Mouse (Mus musculus) stomach, postnatal 0 days (tissue): ENCODE measurements at regions not wholly inside any gene's neighbourhood (a gene's known extent, or its start where the extent isn't known, plus 50 kb on each side); places are given as distances from the start of the nearest gene placed in this dataset.

Experiments
- ATAC-seq: fragments of 200-750 bp; cut with Nextera tagmentation; 2 replicates; pipeline ENCODE4 v1.8.0; 2017; ENCODE audit not compliant: low FRiP score, low TSS enrichment
- DNase-seq: peaks from one replicate; pipeline ENCODE4 v3.0.0-alpha.2; 2016; ENCODE audit warnings: low spot score
- H3K27ac ChIP-seq: fragments of 300-500 bp; sonication (generic); replicated peaks from 2 replicates; pipeline ENCODE4 v1.5.1; 2014; ENCODE audit warnings: mild to moderate bottlenecking, control low read depth
- H3K27me3 ChIP-seq: fragments of 300-500 bp; sonication (generic); 2 replicates; pipeline ENCODE4 v1.6.1; 2014; ENCODE audit warnings: low read length; ENCODE audit not compliant: control insufficient read depth, insufficient read depth
- H3K36me3 ChIP-seq: fragments of 300-500 bp; sonication (generic); 2 replicates; pipeline ENCODE4 v1.6.1; 2014; ENCODE audit warnings: low read length, mixed read lengths; ENCODE audit not compliant: control insufficient read depth, insufficient read depth
- H3K4me1 ChIP-seq: fragments of 300-500 bp; sonication (generic); replicated peaks from 2 replicates; pipeline ENCODE4 v1.6.1; 2014; ENCODE audit warnings: antibody characterized with exemption; ENCODE audit not compliant: control insufficient read depth, insufficient read depth
- H3K4me2 ChIP-seq: fragments of 300-500 bp; sonication (generic); replicated peaks from 2 replicates; pipeline ENCODE4 v1.6.1; 2014; ENCODE audit warnings: low read depth, mild to moderate bottlenecking, control low read depth, moderate library complexity
- H3K4me3 ChIP-seq: fragments of 300-500 bp; sonication (generic); 2 replicates; pipeline ENCODE4 v1.5.1; 2014; ENCODE audit warnings: low read depth, low read length, control low read depth
- H3K9ac ChIP-seq: fragments of 300-500 bp; sonication (generic); 2 replicates; pipeline ENCODE4 v1.6.1; 2014; ENCODE audit warnings: mild to moderate bottlenecking, low read length, control low read depth, mixed read lengths
- H3K9me3 ChIP-seq: fragments of 300-500 bp; sonication (generic); 2 replicates; pipeline ENCODE4 v1.6.1; 2016; ENCODE audit warnings: low read length; ENCODE audit not compliant: control insufficient read depth
- CTCF ChIP-seq: IDR thresholded peaks from 2 replicates; pipeline ENCODE4 v1.5.1; 2016; ENCODE audit warnings: antibody characterized with exemption, low read depth, mild to moderate bottlenecking, moderate library complexity
- EP300 ChIP-seq: optimal IDR thresholded peaks from 2 replicates; pipeline ENCODE3; 2016; ENCODE audit warnings: antibody characterized with exemption
- WGBS: fragments of 180-500 bp; shearing (Covaris S2); extraction: QIAGEN DNeasy Blood & Tissue Kit; methylation state at CpG from one replicate; pipeline ENCODE4 v1.1.7; 2014; 5-methylcytosine and 5-hydroxymethylcytosine counted together

DNA sequence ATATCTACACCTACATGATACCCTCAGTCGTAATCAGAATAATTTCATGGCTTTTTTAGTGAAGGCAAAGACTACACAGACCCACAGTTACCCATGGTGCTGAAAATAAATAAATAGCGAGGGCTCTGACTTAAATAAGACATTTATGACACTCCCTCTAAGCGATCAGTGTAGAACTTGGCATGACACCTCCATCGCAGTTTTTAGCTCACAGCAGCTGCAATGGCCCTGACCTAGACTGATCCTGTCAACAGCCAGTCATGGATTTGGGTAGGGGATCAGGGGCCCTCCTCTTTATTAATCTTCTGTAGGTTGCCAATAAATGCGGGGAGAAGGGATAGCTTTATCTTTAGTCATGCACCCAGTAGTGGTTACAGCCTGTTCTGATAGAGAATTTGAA is 494.1 kb downstream of the Epha3 start:
- H3K36me3 ChIP-seq: no peaks in the 10 kb centered on the region
- WGBS: 84% methylated on average over 5 of the region's 5 CpGs
- no peak overlapping the region for H3K4me3 ChIP-seq
- no peak overlapping the region for H3K4me2 ChIP-seq
- DNase-seq (no peak), ATAC-seq (no peak)
- no peak overlapping the region for H3K9ac ChIP-seq
- no peaks in the 10 kb centered on the region for H3K9me3 ChIP-seq
- no peaks in the 10 kb centered on the region for H3K4me1 ChIP-seq
- H3K27ac ChIP-seq: no peak overlapping the region
- H3K27me3 ChIP-seq: no peaks in the 10 kb centered on the region
- TF ChIP-seq EP300 (no peak), CTCF (no peak)

DNA sequence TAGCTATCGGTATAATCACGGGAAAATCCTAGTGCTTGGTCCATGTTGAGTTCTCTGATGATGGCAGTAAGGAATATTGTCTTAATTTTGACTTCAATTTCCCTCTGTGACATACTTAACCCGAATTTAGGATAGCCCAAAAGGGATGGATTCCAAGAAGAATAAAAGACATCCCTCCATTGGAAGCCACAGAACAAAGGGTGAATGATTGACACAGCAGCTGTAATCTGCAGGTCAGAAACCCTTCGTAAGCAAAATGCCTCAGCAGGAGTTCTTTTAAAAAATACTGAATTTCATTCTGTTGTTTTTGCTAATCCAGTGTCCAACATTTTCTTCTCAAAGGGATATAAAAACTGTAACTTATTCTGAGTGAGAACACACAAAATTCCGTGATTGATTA is 492.7 kb downstream of the Epha3 start:
- Histone ChIP-seq H3K4me1 (no peaks in the 10 kb centered on the region), H3K9me3 (no peaks in the 10 kb centered on the region), H3K36me3 (no peaks in the 10 kb centered on the region), H3K9ac (no peak overlapping the region), H3K4me3 (no peak overlapping the region), H3K27ac (no peak overlapping the region), H3K4me2 (no peak overlapping the region), H3K27me3 (no peaks in the 10 kb centered on the region)
- ATAC-seq (no peak), DNase-seq (no peak)
- TF ChIP-seq EP300 (no peak), CTCF (no peak)
- WGBS: 74% methylated on average over 5 of the region's 5 CpGs

DNA sequence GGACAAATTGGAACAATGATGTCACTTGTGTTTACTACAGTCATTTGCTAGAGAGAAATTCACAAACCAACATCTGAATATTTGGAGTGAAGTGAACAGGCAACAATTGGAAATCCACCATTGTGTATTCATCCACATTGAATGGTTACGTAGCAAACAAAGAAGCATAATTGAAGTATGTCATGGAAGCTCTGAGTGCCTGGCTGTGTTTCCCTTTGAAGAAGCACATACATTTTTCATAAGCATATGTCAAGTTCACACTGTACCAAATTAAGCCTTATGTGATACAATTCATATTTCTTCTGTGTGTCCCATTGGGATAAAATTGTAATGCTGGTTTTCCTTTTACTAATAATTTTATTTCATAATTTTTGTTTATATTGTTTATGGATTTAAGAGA is 459.0 kb downstream of the Epha3 start:
- TF ChIP-seq EP300: no peak
- no peak for TF ChIP-seq CTCF
- H3K4me3 ChIP-seq: no peak overlapping the region
- H3K27me3 ChIP-seq: no peaks in the 10 kb centered on the region
- no peak overlapping the region for H3K4me2 ChIP-seq
- no peaks in the 10 kb centered on the region for H3K4me1 ChIP-seq
- H3K9ac ChIP-seq: no peak overlapping the region
- DNase-seq (no peak), ATAC-seq (no peak)
- WGBS: 84% methylated on average over 1 of the region's 1 CpGs
- H3K9me3 ChIP-seq: no peaks in the 10 kb centered on the region
- no peak overlapping the region for H3K27ac ChIP-seq
- no peaks in the 10 kb centered on the region for H3K36me3 ChIP-seq

DNA sequence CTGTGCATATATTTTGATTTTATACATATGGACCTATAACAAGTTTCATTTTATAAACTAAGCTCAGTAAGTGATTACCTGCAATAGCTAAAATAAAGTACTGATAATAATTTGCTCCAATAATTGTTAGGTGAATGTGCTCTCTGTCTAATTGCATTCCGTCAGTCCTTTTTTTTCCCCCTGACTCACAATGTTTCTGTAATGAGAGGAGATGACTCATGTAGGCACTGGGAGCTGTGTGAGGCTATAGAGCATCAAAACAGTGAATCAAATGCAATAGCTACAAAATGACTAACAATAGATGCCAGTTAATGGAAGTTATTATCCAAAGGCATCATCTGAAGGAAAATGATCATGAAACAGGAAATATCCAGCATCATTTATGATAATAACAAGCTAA is 451.3 kb downstream of the Epha3 start:
- ATAC-seq: no peak
- Histone ChIP-seq H3K4me2 (no peak overlapping the region), H3K4me3 (no peak overlapping the region), H3K36me3 (no peaks in the 10 kb centered on the region), H3K9me3 (no peaks in the 10 kb centered on the region), H3K4me1 (no peaks in the 10 kb centered on the region), H3K27ac (no peak overlapping the region), H3K27me3 (no peaks in the 10 kb centered on the region), H3K9ac (no peak overlapping the region)
- 92% methylated on average over 1 of the region's 1 CpGs for WGBS
- no peak for DNase-seq
- TF ChIP-seq CTCF: no peak
- no peak for TF ChIP-seq EP300

DNA sequence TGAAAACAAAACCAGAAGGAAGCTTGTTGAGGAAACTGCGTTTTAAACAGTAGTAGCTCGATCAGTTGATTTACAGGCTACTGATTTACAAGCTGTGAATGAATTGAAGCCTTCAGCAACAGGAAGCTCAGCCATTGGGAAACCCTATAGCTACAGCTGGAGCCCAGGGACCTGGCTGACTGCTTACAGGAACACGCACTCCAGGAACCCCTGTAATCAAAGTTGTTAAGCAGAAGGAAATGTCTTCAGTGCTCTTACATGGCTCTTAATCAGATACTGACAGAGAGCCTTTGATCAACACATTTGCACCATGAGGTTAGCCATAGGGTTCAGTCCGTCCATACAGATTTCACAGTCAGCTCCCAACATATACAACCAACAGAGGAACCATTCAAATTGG is 411.7 kb downstream of the Epha3 start:
- no peaks in the 10 kb centered on the region for H3K9me3 ChIP-seq
- no peak overlapping the region for H3K9ac ChIP-seq
- H3K27ac ChIP-seq: no peak overlapping the region
- ATAC-seq (no peak), DNase-seq (no peak)
- H3K27me3 ChIP-seq: no peaks in the 10 kb centered on the region
- H3K4me2 ChIP-seq: no peak overlapping the region
- WGBS: 45% methylated on average over 4 of the region's 4 CpGs
- no peak for TF ChIP-seq EP300
- no peak for TF ChIP-seq CTCF
- no peak overlapping the region for H3K4me3 ChIP-seq
- H3K36me3 ChIP-seq: no peaks in the 10 kb centered on the region
- H3K4me1 ChIP-seq: no peaks in the 10 kb centered on the region

DNA sequence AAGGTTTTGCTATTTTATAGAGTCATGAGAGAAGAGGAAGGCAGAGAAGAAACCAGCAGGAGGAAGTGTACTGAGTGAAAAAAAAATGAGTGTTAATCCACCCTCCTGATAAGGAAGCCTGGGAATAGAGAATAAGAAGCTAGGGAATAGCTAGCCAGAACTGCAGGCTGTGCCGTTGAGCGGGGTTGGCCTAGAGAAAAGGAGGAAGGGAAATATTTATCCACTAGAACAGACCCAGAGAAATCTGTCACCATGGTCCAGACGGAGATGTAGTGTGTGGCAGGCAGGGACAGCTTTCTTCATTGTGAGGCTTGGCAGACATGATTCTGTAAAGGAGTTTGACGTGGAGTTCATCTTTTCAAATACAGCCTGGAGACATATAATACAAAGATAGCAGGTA is 397.4 kb downstream of the Epha3 start:
- 54% methylated on average over 4 of the region's 4 CpGs for WGBS
- TF ChIP-seq CTCF: no peak
- no peak for TF ChIP-seq EP300
- Histone ChIP-seq H3K4me3 (no peak overlapping the region), H3K4me1 (no peaks in the 10 kb centered on the region), H3K27me3 (no peaks in the 10 kb centered on the region), H3K36me3 (no peaks in the 10 kb centered on the region), H3K9me3 (no peaks in the 10 kb centered on the region), H3K4me2 (no peak overlapping the region), H3K27ac (no peak overlapping the region), H3K9ac (no peak overlapping the region)
- ATAC-seq: no peak
- no peak for DNase-seq

DNA sequence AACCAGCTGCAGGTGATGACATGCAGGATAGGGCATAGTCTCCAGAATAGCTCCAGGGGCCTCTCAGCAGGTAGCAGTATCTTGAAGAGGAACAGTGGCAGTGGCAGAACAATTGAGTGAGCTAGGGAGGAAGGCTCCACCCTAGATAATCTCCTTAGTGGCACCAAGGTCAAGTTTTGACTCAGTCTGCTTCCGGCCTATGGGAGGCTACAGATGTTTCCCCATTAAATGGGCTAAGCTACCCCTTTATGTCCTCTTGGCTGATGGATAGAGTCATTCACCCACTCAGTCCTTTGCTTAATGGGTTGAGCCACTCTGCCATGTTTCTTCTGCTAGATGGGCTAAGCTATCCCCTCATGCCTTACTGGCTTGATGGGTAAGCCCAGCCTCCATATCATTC is 395.1 kb downstream of the Epha3 start:
- Histone ChIP-seq H3K36me3 (no peaks in the 10 kb centered on the region), H3K9me3 (no peaks in the 10 kb centered on the region), H3K27ac (no peak overlapping the region), H3K27me3 (no peaks in the 10 kb centered on the region), H3K4me3 (no peak overlapping the region), H3K9ac (no peak overlapping the region), H3K4me2 (no peak overlapping the region), H3K4me1 (no peaks in the 10 kb centered on the region)
- 92% methylated on average over 1 of the region's 1 CpGs for WGBS
- no peak for TF ChIP-seq EP300
- no peak for TF ChIP-seq CTCF
- no peak for DNase-seq
- ATAC-seq: no peak
